Mouse (Mus musculus) C2C12 (cell line): ENCODE results near the gene 1700007K13Rik. TPM values are rescaled to one million over a fixed set of nuclear protein-coding genes. Genes with fewer than 3 reads are reported as not detected.

Experiments used
- H3K27me3 ChIP-seq: one replicate; pipeline ENCODE4 v1.6.1; 2011; ENCODE audit not compliant: control insufficient read depth, insufficient read depth, insufficient read length
- H3K36me3 ChIP-seq: one replicate; pipeline ENCODE4 v1.6.1; 2011; ENCODE audit not compliant: control insufficient read depth, insufficient read depth
- H3K4me3 ChIP-seq: one replicate; pipeline ENCODE4 v1.5.1; 2011; ENCODE audit warnings: mild to moderate bottlenecking, control low read depth; ENCODE audit not compliant: poor library complexity, insufficient read depth, severe bottlenecking
- H3K79me2 ChIP-seq: one replicate; pipeline ENCODE4 v1.6.1; 2011; ENCODE audit not compliant: control insufficient read depth, insufficient read depth
- H3K79me3 ChIP-seq: one replicate; pipeline ENCODE4 v1.6.1; 2011; ENCODE audit warnings: low read depth, control low read depth
- H3ac ChIP-seq: one replicate; pipeline ENCODE3; 2011; ENCODE audit warnings: low read depth; ENCODE audit not compliant: control insufficient read depth, insufficient read length
- CEBPB ChIP-seq: IDR thresholded peaks from one replicate; pipeline ENCODE4 v1.6.1; 2011; ENCODE audit warnings: low read depth, mild to moderate bottlenecking, control low read depth, moderate library complexity
- CTCF ChIP-seq: IDR thresholded peaks from one replicate; pipeline ENCODE4 v1.5.1; 2011; ENCODE audit not compliant: control insufficient read depth, insufficient read depth, insufficient read length
- FOSL1 ChIP-seq: IDR thresholded peaks from one replicate; pipeline ENCODE4 v1.8.0; 2011; ENCODE audit warnings: mild to moderate bottlenecking, low read length; ENCODE audit not compliant: poor library complexity, insufficient read depth, severe bottlenecking
- MAX ChIP-seq: IDR thresholded peaks from one replicate; pipeline ENCODE4 v1.6.1; 2011; ENCODE audit warnings: mild to moderate bottlenecking, control low read depth
- MYOD1 ChIP-seq: IDR thresholded peaks from one replicate; pipeline ENCODE4 v1.6.1; 2011; ENCODE audit warnings: low read depth; ENCODE audit not compliant: control insufficient read depth, insufficient read length
- MYOG ChIP-seq: IDR thresholded peaks from one replicate; pipeline ENCODE4 v1.6.1; 2011; ENCODE audit not compliant: control insufficient read depth, insufficient read length; ENCODE audit errors: extremely low read depth
- USF1 ChIP-seq: IDR thresholded peaks from one replicate; pipeline ENCODE4 v1.6.1; 2011; ENCODE audit warnings: low read depth, mild to moderate bottlenecking, control low read depth, moderate library complexity
- polyA plus RNA-seq: library from polyadenylated mRNA; unstranded; fragments of >200 nt; fragmentation: generic; extraction: Trizol; gene quantifications from one replicate; pipeline ENCODE4 v1.2.1, GENCODE M21; 2012; ENCODE audit warnings: missing spikeins

The 1700007K13Rik gene
- polyA plus RNA-seq, 1 experiment: 0.68 TPM

- H3K36me3 ChIP-seq: peaks cover 23% of the 10 kb centered on the region
These were observed 1.8 kb upstream of the 1700007K13Rik start, which contains the start of gene Mrps2 for GRCm38 (mm10) chr2:28467860-28468485. TSS of gene Mrps2 (plus strand) at chr2:28468066.

GRCm38 (mm10) chr2:28464919-28465318 is 1.2 kb downstream of the 1700007K13Rik start:
- TF ChIP-seq MYOG (no peak), FOSL1 (no peak)
- no peak overlapping the region for H3K4me3 ChIP-seq
- peaks cover 19% of the 10 kb centered on the region for H3K27me3 ChIP-seq

More at GRCm38 (mm10) chr2:28467860-28468485, 1.8 kb upstream of the 1700007K13Rik start, which contains the start of gene Mrps2:
- Histone ChIP-seq H3K79me2 (peaks cover 25% of the 10 kb centered on the region), H3K4me3 (peak within 1 kb of the TSS; percentile 92), H3K79me3 (peaks cover 20% of the 10 kb centered on the region), H3ac (peak within 1 kb of the TSS; percentile 89), H3K27me3 (peaks cover 13% of the 10 kb centered on the region)
- TF ChIP-seq CEBPB (no peak), MAX (peak; percentile 85), CTCF (peak; percentile 99), FOSL1 (no peak), USF1 (no peak), MYOD1 (no peak), MYOG (no peak)

DNA sequence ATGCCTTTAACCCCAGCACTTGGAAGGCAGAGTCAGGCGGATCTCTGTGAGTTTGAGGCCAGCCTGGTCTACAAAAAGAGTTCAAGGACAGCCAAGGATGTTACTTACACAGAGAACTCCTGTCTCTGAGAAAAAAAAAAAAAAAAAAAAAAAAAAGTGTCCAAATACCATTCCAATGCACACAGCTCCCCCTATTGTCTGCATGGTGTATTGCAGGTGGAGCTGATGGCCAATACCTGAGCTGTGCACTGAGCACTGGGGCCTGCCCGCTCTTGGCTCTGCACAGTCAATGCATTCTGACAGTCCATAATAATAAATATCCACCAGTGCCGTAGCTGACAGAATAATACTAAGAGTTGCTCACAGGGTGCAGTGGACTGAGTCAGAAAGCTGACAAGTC is 2.2 kb downstream of the 1700007K13Rik start:
- peaks cover 19% of the 10 kb centered on the region for H3K27me3 ChIP-seq
- peaks cover 13% of the 10 kb centered on the region for H3K79me2 ChIP-seq
- H3K79me3 ChIP-seq: peaks cover 9% of the 10 kb centered on the region
- no peak overlapping the region for H3ac ChIP-seq
- no peak overlapping the region for H3K4me3 ChIP-seq
- H3K36me3 ChIP-seq: peaks cover under 1% of the 10 kb centered on the region
- TF ChIP-seq CEBPB (no peak), CTCF (peak; percentile 33)

More at GRCm38 (mm10) chr2:28464919-28465318, 1.2 kb downstream of the 1700007K13Rik start:
- H3K36me3 ChIP-seq: peaks cover 10% of the 10 kb centered on the region
- H3ac ChIP-seq: no peak overlapping the region
- H3K79me3 ChIP-seq: peaks cover 18% of the 10 kb centered on the region
- peaks cover 23% of the 10 kb centered on the region for H3K79me2 ChIP-seq

DNA sequence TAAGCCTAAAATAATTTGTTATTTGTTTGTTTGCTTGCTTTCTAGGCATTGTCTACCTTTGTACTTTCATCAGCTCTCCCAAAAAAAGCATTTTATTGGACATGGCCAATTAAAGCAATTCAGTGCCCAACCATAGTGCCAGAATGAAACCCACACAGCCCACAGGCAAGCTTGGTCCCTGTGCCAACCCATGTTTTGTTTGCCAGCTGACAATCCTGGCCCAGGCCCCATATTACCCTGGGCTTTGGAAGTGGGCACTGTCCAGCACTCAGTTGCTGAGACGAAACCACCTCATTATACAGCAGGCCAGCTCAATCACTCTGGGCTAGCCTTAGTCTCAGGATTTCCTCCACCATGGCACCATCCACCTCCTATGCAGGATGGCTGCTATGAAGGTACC is 9.5 kb downstream of the 1700007K13Rik start:
- H3K36me3 ChIP-seq: no peaks in the 10 kb centered on the region
- no peak overlapping the region for H3K4me3 ChIP-seq
- no peak overlapping the region for H3ac ChIP-seq
- peaks cover 34% of the 10 kb centered on the region for H3K27me3 ChIP-seq
- H3K79me3 ChIP-seq: no peaks in the 10 kb centered on the region
- TF ChIP-seq CEBPB: no peak
- TF ChIP-seq MYOG: no peak
- TF ChIP-seq CTCF: no peak
- TF ChIP-seq MAX: no peak
- TF ChIP-seq MYOD1: no peak
- H3K79me2 ChIP-seq: no peaks in the 10 kb centered on the region

DNA sequence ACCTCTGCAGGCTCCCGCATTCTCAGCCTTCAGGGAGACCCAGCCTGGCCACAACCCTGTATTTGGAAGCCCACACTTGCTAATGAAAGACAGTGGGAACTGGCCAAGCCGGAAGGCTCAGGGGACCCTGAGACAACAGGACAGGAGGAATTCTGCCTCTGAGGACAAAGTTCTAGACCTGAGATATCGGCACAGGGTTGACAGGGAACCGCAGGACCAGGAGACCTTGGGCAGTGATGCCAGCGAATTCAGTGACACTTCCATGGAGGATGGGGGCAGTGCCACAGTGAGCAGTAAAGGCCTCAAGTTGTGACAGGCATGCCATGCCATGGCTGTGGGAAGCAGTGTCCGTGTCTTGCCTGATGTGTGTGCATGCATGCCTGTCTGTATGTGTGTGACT is 12.6 kb downstream of the 1700007K13Rik start:
- Histone ChIP-seq H3K79me2 (no peaks in the 10 kb centered on the region), H3K4me3 (no peak overlapping the region), H3K36me3 (no peaks in the 10 kb centered on the region), H3K27me3 (peaks cover 56% of the 10 kb centered on the region), H3K79me3 (no peaks in the 10 kb centered on the region), H3ac (no peak overlapping the region)
- no peak for TF ChIP-seq MYOD1
- no peak for TF ChIP-seq CEBPB
- no peak for TF ChIP-seq MAX
- TF ChIP-seq USF1: no peak
- TF ChIP-seq FOSL1: no peak
- TF ChIP-seq CTCF: no peak
- no peak for TF ChIP-seq MYOG

- H3ac ChIP-seq: no peak overlapping the region
- H3K79me3 ChIP-seq: no peaks in the 10 kb centered on the region
- TF ChIP-seq MYOG: no peak
- TF ChIP-seq MAX: no peak
- TF ChIP-seq FOSL1: no peak
- H3K27me3 ChIP-seq: peaks cover 74% of the 10 kb centered on the region
- no peaks in the 10 kb centered on the region for H3K36me3 ChIP-seq
- no peaks in the 10 kb centered on the region for H3K79me2 ChIP-seq
- no peak overlapping the region for H3K4me3 ChIP-seq
These were observed 14.5 kb downstream of the 1700007K13Rik start for GRCm38 (mm10) chr2:28451663-28452062.
